Mouse (Mus musculus): ENCODE results near the gene Tmem190. TPM values are rescaled to one million over a fixed set of nuclear protein-coding genes. Genes with fewer than 3 reads are reported as not detected.
"Not testable (repeated sequence)": the region's sequence is repeated elsewhere in the genome, so short reads cannot be mapped to it uniquely, and the experiment has no call there.

The Tmem190 gene
- polyA plus RNA-seq, 1 experiment from 2014 or later = not detected

GRCm38 (mm10) chr7:4812303-4813104, 29.8 kb downstream of the Tmem190 start, which contains the start of gene Ube2s:
TSS of gene Ube2s (minus strand) at chr7:4812590.
- DNase-seq (ENCODE audit: low spot score) = peak; percentile 100

- DNase-seq (ENCODE audit: low spot score) = no peak
Measured at GRCm38 (mm10) chr7:4813105-4813791, 30.5 kb downstream of the Tmem190 start.

- DNase-seq (ENCODE audit: low spot score) = peak; percentile 77
Measured at GRCm38 (mm10) chr7:4816559-4816958, 33.8 kb downstream of the Tmem190 start.

GRCm38 (mm10) chr7:4820925-4821324, 38.2 kb downstream of the Tmem190 start:
- not testable (repeated sequence) for DNase-seq (ENCODE audit: low spot score)

- no peak for DNase-seq (ENCODE audit: low spot score)
Measured at GRCm38 (mm10) chr7:4821690-4822089, 39.0 kb downstream of the Tmem190 start.

- DNase-seq (ENCODE audit: low spot score) = no peak
Measured at GRCm38 (mm10) chr7:4822162-4822907, 39.6 kb downstream of the Tmem190 start.

- no peak for DNase-seq (ENCODE audit: low spot score)
Measured at GRCm38 (mm10) chr7:4825365-4825764, 42.6 kb downstream of the Tmem190 start.

- DNase-seq (ENCODE audit: low spot score) = no peak
Measured at GRCm38 (mm10) chr7:4830476-4830875, 47.7 kb downstream of the Tmem190 start.

Other genes starting within 250 kb of the Tmem190 start
- gene Syt5, start 235.4 kb upstream of the Tmem190 start, polyA plus RNA-seq (2015; fragmentation: Nextera tagmentation; extraction: Ambion mirVana) = 0.22 and 0.44 TPM in 2 replicates
- not detected in 2 replicates for gene Ptprh, start 178.9 kb upstream of the Tmem190 start, polyA plus RNA-seq (2015; fragmentation: Nextera tagmentation; extraction: Ambion mirVana)
- 1.7 and 2.1 TPM in 2 replicates for gene Tmem86b, start 151.5 kb upstream of the Tmem190 start, polyA plus RNA-seq (2015; fragmentation: Nextera tagmentation; extraction: Ambion mirVana)
- 19.8 and 23.8 TPM in 2 replicates for gene Ppp6r1, start 123.9 kb upstream of the Tmem190 start, polyA plus RNA-seq (2015; fragmentation: Nextera tagmentation; extraction: Ambion mirVana)
- gene Hspbp1, start 97.9 kb upstream of the Tmem190 start, polyA plus RNA-seq (2015; fragmentation: Nextera tagmentation; extraction: Ambion mirVana) = 74.9 and 91.0 TPM in 2 replicates
- gene Brsk1, start 92.3 kb upstream of the Tmem190 start, polyA plus RNA-seq (2015; fragmentation: Nextera tagmentation; extraction: Ambion mirVana) = 0.06 and 0.20 TPM in 2 replicates
- gene Tmem150b, start 57.7 kb upstream of the Tmem190 start, polyA plus RNA-seq (2015; fragmentation: Nextera tagmentation; extraction: Ambion mirVana) = 0.82 and 1.4 TPM in 2 replicates
- gene Kmt5c, start 42.8 kb upstream of the Tmem190 start, polyA plus RNA-seq (2015; fragmentation: Nextera tagmentation; extraction: Ambion mirVana) = 44.1 and 44.2 TPM in 2 replicates
- gene Cox6b2, start 29.8 kb upstream of the Tmem190 start, polyA plus RNA-seq (2015; fragmentation: Nextera tagmentation; extraction: Ambion mirVana) = 37.9 TPM in 2 replicates
- gene Fam71e2, start 11.6 kb upstream of the Tmem190 start, polyA plus RNA-seq (2015; fragmentation: Nextera tagmentation; extraction: Ambion mirVana) = not detected in 2 replicates
- 0.13 and 0.30 TPM in 2 replicates for gene Il11, start 78 bp upstream of the Tmem190 start, polyA plus RNA-seq (2015; fragmentation: Nextera tagmentation; extraction: Ambion mirVana)
- 9.6 and 11.7 TPM in 2 replicates for gene Tmem238, start 6.7 kb downstream of the Tmem190 start, polyA plus RNA-seq (2015; fragmentation: Nextera tagmentation; extraction: Ambion mirVana)
- gene Rpl28, start 9.9 kb downstream of the Tmem190 start, polyA plus RNA-seq (2015; fragmentation: Nextera tagmentation; extraction: Ambion mirVana) = 546 and 590 TPM in 2 replicates
- gene Ube2s, start 29.7 kb downstream of the Tmem190 start, polyA plus RNA-seq (2015; fragmentation: Nextera tagmentation; extraction: Ambion mirVana) = 413 and 414 TPM in 2 replicates
- not detected in 2 replicates for gene Shisa7, start 61.8 kb downstream of the Tmem190 start, polyA plus RNA-seq (2015; fragmentation: Nextera tagmentation; extraction: Ambion mirVana)
- 19.9 and 22.0 TPM in 2 replicates for gene Isoc2b, start 87.3 kb downstream of the Tmem190 start, polyA plus RNA-seq (2015; fragmentation: Nextera tagmentation; extraction: Ambion mirVana)
- gene Isoc2a, start 94.2 kb downstream of the Tmem190 start, polyA plus RNA-seq (2015; fragmentation: Nextera tagmentation; extraction: Ambion mirVana) = 0.72 and 0.81 TPM in 2 replicates
- 0.10 TPM in 2 replicates for gene Gm36210, start 123.6 kb downstream of the Tmem190 start, polyA plus RNA-seq (2015; fragmentation: Nextera tagmentation; extraction: Ambion mirVana)
- gene Zfp628, start 132.3 kb downstream of the Tmem190 start, polyA plus RNA-seq (2015; fragmentation: Nextera tagmentation; extraction: Ambion mirVana) = 2.7 and 3.1 TPM in 2 replicates
- gene Nat14, start 139.1 kb downstream of the Tmem190 start, polyA plus RNA-seq (2015; fragmentation: Nextera tagmentation; extraction: Ambion mirVana) = 0.22 and 0.60 TPM in 2 replicates
- gene Ssc5d, start 142.8 kb downstream of the Tmem190 start, polyA plus RNA-seq (2015; fragmentation: Nextera tagmentation; extraction: Ambion mirVana) = 0.07 and 0.19 TPM in 2 replicates
- gene Sbk2, start 181.5 kb downstream of the Tmem190 start, polyA plus RNA-seq (2015; fragmentation: Nextera tagmentation; extraction: Ambion mirVana) = 0.09 and 0.21 TPM in 2 replicates
- not detected in 2 replicates for gene Sbk3, start 188.2 kb downstream of the Tmem190 start, polyA plus RNA-seq (2015; fragmentation: Nextera tagmentation; extraction: Ambion mirVana)
- 18.7 and 22.3 TPM in 2 replicates for gene Zfp579, start 213.2 kb downstream of the Tmem190 start, polyA plus RNA-seq (2015; fragmentation: Nextera tagmentation; extraction: Ambion mirVana)
- 14.9 and 18.2 TPM in 2 replicates for gene Zfp524, start 231.5 kb downstream of the Tmem190 start, polyA plus RNA-seq (2015; fragmentation: Nextera tagmentation; extraction: Ambion mirVana)
- 32.3 and 33.5 TPM in 2 replicates for gene Fiz1, start 231.8 kb downstream of the Tmem190 start, polyA plus RNA-seq (2015; fragmentation: Nextera tagmentation; extraction: Ambion mirVana)
- 2.9 and 5.4 TPM in 2 replicates for gene Gm44973, start 232.6 kb downstream of the Tmem190 start, polyA plus RNA-seq (2015; fragmentation: Nextera tagmentation; extraction: Ambion mirVana)
- gene Zfp865, start 237.4 kb downstream of the Tmem190 start, polyA plus RNA-seq (2015; fragmentation: Nextera tagmentation; extraction: Ambion mirVana) = 5.1 and 5.9 TPM in 2 replicates
- 0.27 TPM in 1 of 2 replicates, not detected in the other for gene Ccdc106, start 237.6 kb downstream of the Tmem190 start, polyA plus RNA-seq (2015; fragmentation: Nextera tagmentation; extraction: Ambion mirVana)